In genomic region chr12:72761649-72762261, GRCm38 (mm10) we compare ENCODE assay signal across 8 mouse cellular contexts. TPM values are rescaled to one million over a fixed set of nuclear protein-coding genes. Genes with fewer than 3 reads are reported as not detected.
A peak's percentile ranks its signal among the peaks of the same experiment; 100 is the strongest.
DNase-seq lines count a peak whose midpoint lies in the region; ATAC-seq and TF ChIP-seq lines count a peak whose summit lies in the region.

No protein-coding gene starts in this region.

- peak overlapping the region; percentile 100 for H3K9ac ChIP-seq in intestine, postnatal 0 days (ENCODE audit: low read depth, low read length)
- H3K9ac ChIP-seq in midbrain, embryonic 11.5 days (ENCODE audit: low read length): peak overlapping the region; percentile 98

- no peaks in the 10 kb centered on the region; the same call in 1 of the 2 replicates for H3K4me1 ChIP-seq in intestine, postnatal 0 days (replicated peaks; ENCODE audit: control insufficient read depth, insufficient read depth, low read length)
- H3K4me1 ChIP-seq in limb, embryonic 10.5 days: peaks cover 40% of the 10 kb centered on the region
- H3K4me1 ChIP-seq in midbrain, embryonic 11.5 days (ENCODE audit: control insufficient read depth, insufficient read depth, low read length): peaks cover 23% of the 10 kb centered on the region

- peak overlapping the region; percentile 92 for H3K4me2 ChIP-seq in intestine, postnatal 0 days (replicated peaks; ENCODE audit: low read depth)
- peak overlapping the region; percentile 69 for H3K4me2 ChIP-seq in midbrain, embryonic 11.5 days

- intact Hi-C loops in gastrocnemius, postnatal 36 days (cut with DNase I): loop anchor here (5.0 to 10.0 kb wide), 2 partner anchors 94 to 1203 kb away; partner anchors contain the start of gene Snapc1

- peak overlapping the region; percentile 95 for H3K4me3 ChIP-seq in intestine, postnatal 0 days (ENCODE audit: low read depth, low read length)
- peak overlapping the region; percentile 88 for H3K4me3 ChIP-seq in limb, embryonic 10.5 days
- peak overlapping the region; percentile 75 for H3K4me3 ChIP-seq in midbrain, embryonic 11.5 days (ENCODE audit: low read depth, low read length)

- no peaks in the 10 kb centered on the region for H3K9me3 ChIP-seq in intestine, postnatal 0 days (ENCODE audit: control insufficient read depth)
- H3K9me3 ChIP-seq in limb, embryonic 10.5 days (replicated peaks): no peaks in the 10 kb centered on the region
- H3K9me3 ChIP-seq in midbrain, embryonic 11.5 days (ENCODE audit: control insufficient read depth, low read length): no peaks in the 10 kb centered on the region

- no peaks in the 10 kb centered on the region for H3K36me3 ChIP-seq in intestine, postnatal 0 days (ENCODE audit: control insufficient read depth, insufficient read depth)
- no peaks in the 10 kb centered on the region for H3K36me3 ChIP-seq in limb, embryonic 10.5 days
- H3K36me3 ChIP-seq in midbrain, embryonic 11.5 days (ENCODE audit: control insufficient read depth, insufficient read depth, low read length): no peaks in the 10 kb centered on the region

- peak; percentile 55 for ATAC-seq in intestine, postnatal 0 days
- ATAC-seq in midbrain, embryonic 11.5 days (ENCODE audit: low FRiP score): peak; percentile 72
- no peak for ATAC-seq in inflammation-experienced regulatory T-cells, adult 6 months

- H3K27ac ChIP-seq in intestine, postnatal 0 days (ENCODE audit: low read depth, low read length): peak overlapping the region; percentile 100
- H3K27ac ChIP-seq in limb, embryonic 10.5 days: peak overlapping the region; percentile 99
- H3K27ac ChIP-seq in midbrain, embryonic 11.5 days (ENCODE audit: low read depth, low read length): peak overlapping the region; percentile 94

- no peaks in the 10 kb centered on the region for H3K27me3 ChIP-seq in intestine, postnatal 0 days (replicated peaks; ENCODE audit: control insufficient read depth, insufficient read depth, low read length)
- no peaks in the 10 kb centered on the region for H3K27me3 ChIP-seq in limb, embryonic 10.5 days (ENCODE audit: low read depth, poor library complexity, severe bottlenecking)
- no peaks in the 10 kb centered on the region for H3K27me3 ChIP-seq in midbrain, embryonic 11.5 days (ENCODE audit: control insufficient read depth, insufficient read depth, low read length)

- no peak for TF ChIP-seq CTCF in intestine, postnatal 0 days (IDR thresholded peaks at IDR 0.05; ENCODE audit: low read depth)

- peak; percentile 72 for DNase-seq in adipocyte (ENCODE audit: low spot score)
- peak; percentile 89 for DNase-seq in embryo, embryonic 11 days
- DNase-seq in gastrocnemius, postnatal 36 days: peak; percentile 48 to 52
- peak; percentile 81 for DNase-seq in limb, embryonic 10.5 days (ENCODE audit: low spot score)
- peak; percentile 95 for DNase-seq in midbrain, embryonic 11.5 days (ENCODE audit: low spot score, missing footprints)
- DNase-seq in spleen, adult 12 weeks (ENCODE audit: low spot score): peak; percentile 53

- 1% methylated on average over 42 of the region's 43 CpGs for WGBS in intestine, postnatal 0 days
- under 1% methylated on average over 43 of the region's 43 CpGs for WGBS in limb, embryonic 10.5 days
- under 1% methylated on average over 40 of the region's 43 CpGs for WGBS in midbrain, embryonic 11.5 days

RNA-seq across cellular contexts. Expression of gene Ppm1a, which starts 4.5 kb away (rescaled TPM):
- 100 to 1,000 TPM; 241 to 264 TPM for total RNA-seq in gastrocnemius, postnatal 36 days (2021)
- 73.1 and 73.8 TPM in 2 replicates for polyA plus RNA-seq in intestine, postnatal 0 days (2015; fragmentation: Nextera tagmentation; extraction: Ambion mirVana)
- polyA plus RNA-seq in limb, embryonic 10.5 days (2016; fragmentation: Nextera tagmentation; extraction: Ambion mirVana): 42.1 and 51.1 TPM in 2 replicates
- 70.6 and 77.5 TPM in 2 replicates for polyA plus RNA-seq in midbrain, embryonic 11.5 days (2014; fragmentation: Nextera tagmentation; extraction: Ambion mirVana)
- polyA plus RNA-seq in inflammation-experienced regulatory T-cells, adult 6 months (2017; shearing (Covaris generic)): 10 to 100 TPM; 22.8 to 32.9 (median 30.0) TPM
